Mouse (Mus musculus) C2C12 (cell line): ENCODE measurements around the gene Tle4.

Experiments used
- CTCF ChIP-seq: IDR thresholded peaks from one replicate; pipeline ENCODE4 v1.5.1; 2011; ENCODE audit not compliant: control insufficient read depth, insufficient read depth, insufficient read length
- FOSL1 ChIP-seq: IDR thresholded peaks from one replicate; pipeline ENCODE4 v1.8.0; 2011; ENCODE audit warnings: mild to moderate bottlenecking, low read length; ENCODE audit not compliant: poor library complexity, insufficient read depth, severe bottlenecking
- USF1 ChIP-seq: IDR thresholded peaks from one replicate; pipeline ENCODE4 v1.6.1; 2011; ENCODE audit warnings: low read depth, mild to moderate bottlenecking, control low read depth, moderate library complexity

- TF ChIP-seq CTCF (no peak), FOSL1 (no peak), USF1 (no peak)
Measured at GRCm38 (mm10) chr19:14453486-14453885, 144.4 kb downstream of the Tle4 start.
